Mouse (Mus musculus) frontal cortex, adult 2 months (tissue): ENCODE data around the gene Ccdc12. TPM values are rescaled to one million over a fixed set of nuclear protein-coding genes. Genes with fewer than 3 reads are reported as not detected.

Source experiments
- DNase-seq, 2 experiments: peaks; one replicate each; pipeline ENCODE4 v3.0.0; 2022; ENCODE audit warnings: low spot score in 1 of 2; ENCODE audit errors: extremely low spot score in 1 of 2
- polyA plus RNA-seq: library from polyadenylated mRNA; depleted of rRNA; stranded (reverse); fragments of >200 nt; gene quantifications from 2 replicates; pipeline ENCODE4 v1.2.3, GENCODE M21; 2012; rRNA removed

Gene Ccdc12
- 105 and 106 TPM in 2 replicates for polyA plus RNA-seq

DNA sequence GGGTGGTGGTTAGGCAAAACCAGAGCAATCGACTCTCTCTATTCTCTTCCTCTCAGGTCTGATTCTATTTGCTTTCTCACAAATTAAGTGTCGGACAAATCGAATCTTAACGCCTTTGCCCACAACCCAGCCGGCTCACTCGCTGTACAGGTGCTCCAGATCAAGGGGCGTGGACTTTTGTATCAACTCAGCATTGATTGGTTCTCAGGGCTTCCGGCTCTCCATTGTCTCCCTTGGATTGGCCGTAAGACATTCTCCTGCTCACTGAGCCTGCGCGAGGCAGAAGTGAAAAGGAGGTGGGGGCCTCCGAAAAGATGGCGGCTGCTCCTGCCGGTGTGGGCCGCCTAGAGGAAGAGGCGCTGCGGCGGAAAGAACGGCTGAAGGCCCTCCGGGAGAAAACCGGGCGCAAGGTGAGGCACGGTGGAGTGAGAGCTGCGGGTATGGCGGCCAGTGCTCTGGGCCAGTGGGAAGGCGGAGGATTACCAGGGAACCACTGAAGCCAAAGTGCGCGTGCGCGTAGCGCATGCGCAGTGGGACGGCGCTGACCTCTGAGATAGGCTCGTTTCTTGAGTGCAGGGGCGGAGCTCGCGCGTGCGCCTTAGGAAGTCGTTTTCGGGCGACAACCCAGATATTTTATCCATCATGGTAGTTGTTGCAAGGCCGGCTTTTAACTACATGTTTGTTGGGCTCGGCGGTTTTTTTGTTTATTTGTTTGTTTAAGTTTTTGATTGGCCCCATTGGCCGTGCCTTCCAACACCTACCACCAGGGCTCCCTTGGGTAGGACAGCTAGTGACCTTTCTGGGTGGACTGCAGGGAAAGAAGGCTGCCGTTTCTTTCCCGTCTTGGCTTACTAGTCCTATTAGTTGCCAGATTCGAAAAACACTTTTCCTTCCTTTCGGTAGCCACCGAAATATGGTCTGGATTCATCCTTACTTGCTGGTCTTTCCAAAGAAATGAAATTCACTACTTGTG lies at the start of gene Ccdc12:
Gene Ccdc12 (plus strand): TSS at position 255 of the 973 bp plus-strand sequence.
- peak; percentile 95 to 96 for DNase-seq

- no peak for DNase-seq
These were observed 44.8 kb upstream of the Ccdc12 start for GRCm38 (mm10) chr9:110611471-110611870.

GRCm38 (mm10) chr9:110617081-110617480 lies 39.2 kb upstream of the Ccdc12 start:
- DNase-seq = no peak

DNA sequence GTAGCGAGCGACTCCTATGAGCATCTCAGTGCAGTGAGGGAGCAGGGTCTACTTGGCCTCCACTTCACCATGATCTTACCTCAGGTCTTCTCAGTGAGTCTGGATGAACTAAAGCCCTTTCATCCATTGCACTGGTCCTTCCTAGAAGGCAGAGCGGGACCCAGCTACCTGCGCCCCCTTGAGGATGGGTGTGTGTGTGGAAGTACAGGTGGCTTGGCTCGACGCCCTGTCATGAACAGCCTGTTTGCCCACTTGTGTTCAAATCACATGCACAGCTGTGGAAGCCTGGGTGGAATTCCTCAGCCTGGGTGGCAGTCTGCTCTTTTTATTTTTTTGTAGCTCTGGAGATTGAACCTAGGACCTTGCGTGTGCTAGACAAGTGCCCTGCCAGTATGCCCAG lies 36.1 kb upstream of the Ccdc12 start:
- DNase-seq = no peak

- no peak for DNase-seq
These were observed 35.6 kb upstream of the Ccdc12 start for GRCm38 (mm10) chr9:110620685-110621084.

- DNase-seq = no peak
These were observed 33.6 kb upstream of the Ccdc12 start for GRCm38 (mm10) chr9:110622621-110623219.

- no peak for DNase-seq
These were observed 32.7 kb upstream of the Ccdc12 start for GRCm38 (mm10) chr9:110623416-110624195.

- peak; percentile 77 to 85 for DNase-seq
These were observed 31.7 kb upstream of the Ccdc12 start, which contains the start of gene Nradd for GRCm38 (mm10) chr9:110624361-110625166. Gene Nradd, minus strand, starts transcription at chr9:110624452.

DNA sequence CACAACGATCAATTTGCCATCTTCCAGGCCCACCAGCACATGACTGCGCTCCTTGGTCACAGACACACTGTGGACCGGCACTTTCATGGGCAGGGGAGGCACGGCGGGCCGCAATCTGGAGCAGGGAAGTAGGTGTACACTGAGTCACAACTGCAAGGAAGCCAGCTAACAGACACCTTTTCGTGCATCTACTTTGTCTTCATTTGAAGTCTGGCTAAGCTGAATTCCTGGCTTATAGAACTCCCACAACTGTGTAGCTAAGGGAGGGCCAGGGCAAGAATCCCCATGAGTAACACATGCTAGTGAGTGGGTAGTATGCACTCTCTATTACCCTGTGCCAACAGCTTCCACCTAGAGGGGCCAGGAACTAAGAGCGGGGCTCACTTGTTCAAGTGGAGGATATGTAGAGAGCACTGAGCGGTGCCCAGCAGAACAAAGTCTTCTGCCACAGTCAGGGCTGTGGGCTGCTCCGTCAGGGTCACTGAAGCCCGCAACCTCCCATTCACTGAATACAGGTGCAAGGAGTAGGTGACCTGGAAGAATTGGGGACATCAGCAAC lies 30.9 kb upstream of the Ccdc12 start:
- DNase-seq = peak in 1 of 2 experiments; percentile 53

DNA sequence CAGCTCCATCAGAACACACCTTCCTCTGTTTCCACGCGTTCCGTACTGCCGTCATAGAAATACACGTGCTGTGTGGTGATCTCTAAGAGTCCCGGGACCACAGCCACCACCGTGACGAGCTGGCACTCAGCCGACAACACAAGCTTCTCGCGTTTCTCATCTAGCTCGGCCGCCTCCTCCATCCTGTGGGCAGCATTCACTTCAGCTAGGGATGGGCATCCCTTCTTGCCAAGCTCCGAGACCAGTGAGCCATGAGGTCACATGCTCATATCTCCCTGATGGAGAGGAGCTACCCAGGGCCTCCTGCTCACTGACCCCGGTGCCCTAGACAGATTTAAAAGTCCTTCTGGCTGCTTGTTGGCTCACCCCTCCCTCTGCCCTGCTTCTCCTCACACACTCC lies 26.1 kb upstream of the Ccdc12 start:
- DNase-seq = no peak

- peak in 1 of 2 experiments; percentile 40 for DNase-seq
These were observed 25.1 kb upstream of the Ccdc12 start for GRCm38 (mm10) chr9:110631191-110631590.

GRCm38 (mm10) chr9:110631651-110632275 lies 24.5 kb upstream of the Ccdc12 start:
- no peak for DNase-seq

- DNase-seq = no peak
These were observed 23.6 kb upstream of the Ccdc12 start for GRCm38 (mm10) chr9:110632671-110633070.

DNA sequence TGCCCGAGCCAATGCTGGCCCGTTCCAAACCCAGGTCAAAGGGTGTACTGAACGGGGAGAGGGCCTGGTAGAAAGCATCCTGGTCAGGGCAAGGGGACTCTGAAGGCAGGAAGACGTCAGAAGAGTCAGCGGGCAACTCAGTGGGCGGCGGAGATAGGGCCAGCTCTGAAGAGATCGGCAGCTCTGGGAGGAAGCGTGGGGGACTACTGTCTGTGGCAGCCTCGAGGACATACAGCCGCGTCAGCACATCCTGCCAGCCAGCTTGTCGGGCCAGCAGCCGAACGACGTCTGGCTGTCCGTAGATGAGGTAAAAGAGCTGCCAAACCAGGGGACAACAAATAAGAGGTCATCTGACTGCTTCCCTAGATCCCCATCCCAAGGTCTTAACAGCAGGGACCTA lies 22.4 kb upstream of the Ccdc12 start:
- no peak for DNase-seq

DNA sequence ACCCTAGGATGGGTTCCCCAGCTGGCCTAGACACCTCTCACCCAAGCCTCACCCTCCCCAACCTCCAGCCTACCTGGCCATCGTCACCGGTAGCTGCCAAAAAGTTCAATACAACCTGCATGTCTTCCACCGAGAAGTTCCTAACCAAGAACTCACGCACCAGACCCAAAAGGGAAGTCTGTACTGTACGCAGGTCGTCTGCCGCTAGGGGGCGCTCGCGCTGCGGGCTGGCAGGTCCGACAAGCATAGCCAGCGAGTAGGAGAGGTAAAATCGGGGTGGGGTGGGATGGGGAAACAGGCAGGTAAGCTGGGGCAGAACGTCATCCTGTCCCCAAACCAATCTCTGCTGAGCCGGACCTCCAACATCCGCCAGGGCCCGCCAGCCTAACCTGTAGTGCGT lies 21.1 kb upstream of the Ccdc12 start:
- DNase-seq = peak in 1 of 2 experiments; percentile 94

- no peak for DNase-seq
These were observed 17.7 kb upstream of the Ccdc12 start for GRCm38 (mm10) chr9:110638611-110639021.

GRCm38 (mm10) chr9:110641006-110641405 lies 15.3 kb upstream of the Ccdc12 start:
- no peak for DNase-seq

DNA sequence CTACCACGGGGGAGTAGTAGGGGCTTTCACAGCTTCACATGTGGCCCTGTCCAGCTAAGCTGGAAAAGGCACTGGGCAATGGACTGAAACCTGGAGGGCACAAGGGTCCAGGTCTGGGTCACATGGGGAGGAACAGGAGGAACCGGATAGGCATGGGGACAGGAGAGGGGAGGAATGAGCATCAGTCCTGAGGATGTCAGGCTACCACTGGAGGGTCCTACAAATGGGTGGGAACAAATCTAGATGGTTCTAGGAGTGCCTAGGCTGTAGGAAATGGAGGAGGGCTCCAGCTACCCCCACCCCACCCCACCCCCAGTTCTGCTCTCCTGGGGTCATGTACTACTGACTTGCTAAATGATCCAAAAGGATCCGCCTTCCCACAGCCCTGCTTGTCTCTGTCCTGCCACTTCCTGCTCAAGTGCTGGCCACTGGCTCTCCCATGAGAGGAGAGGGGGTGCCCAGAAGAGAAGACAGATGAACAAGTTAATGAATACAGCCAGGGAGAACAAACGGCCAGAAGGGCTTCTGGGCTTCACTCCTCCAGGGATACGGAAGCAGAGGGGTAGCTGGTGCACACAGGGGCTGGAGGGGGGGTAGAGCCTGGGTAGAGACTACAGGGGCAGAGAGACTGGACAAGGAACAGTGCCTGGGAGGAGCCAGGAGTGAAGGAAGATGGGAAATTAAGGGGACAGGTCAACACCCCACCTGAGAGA lies 13.3 kb upstream of the Ccdc12 start:
- DNase-seq = no peak

GRCm38 (mm10) chr9:110643787-110644186 lies 12.5 kb upstream of the Ccdc12 start:
- DNase-seq = no peak
